Mouse (Mus musculus) spleen, embryonic (tissue): ENCODE measurements around the gene Sema3a.
"Not testable (repeated sequence)": the region's sequence is repeated elsewhere in the genome, so short reads cannot be mapped to it uniquely, and the experiment has no call there.

Experiments used
- CTCF ChIA-PET: fragments of 350-600 bp; sonication (Branson Sonifier 250); formaldehyde crosslinking; loops from one replicate; lab custom pipeline; 2022; lab: Charles Lee

Sema3a gene

DNA sequence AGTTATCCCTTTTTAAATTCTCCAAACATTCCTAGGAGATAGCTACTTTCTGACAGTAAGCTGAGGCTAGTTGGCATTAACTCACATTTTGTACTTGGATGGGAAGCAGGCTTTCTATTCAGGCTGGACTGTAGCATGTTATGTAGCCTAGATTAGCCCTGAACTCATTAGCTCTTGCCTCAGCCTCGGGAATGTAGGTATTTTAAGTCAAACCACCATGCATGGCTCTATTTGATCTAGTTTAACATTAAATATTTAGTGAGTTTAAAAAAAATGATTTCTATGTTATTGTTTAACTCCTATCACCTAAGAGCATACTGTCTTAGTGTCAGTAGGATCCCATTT, 423.0 kb downstream of the Sema3a start:
- CTCF ChIA-PET = no interaction called here

DNA sequence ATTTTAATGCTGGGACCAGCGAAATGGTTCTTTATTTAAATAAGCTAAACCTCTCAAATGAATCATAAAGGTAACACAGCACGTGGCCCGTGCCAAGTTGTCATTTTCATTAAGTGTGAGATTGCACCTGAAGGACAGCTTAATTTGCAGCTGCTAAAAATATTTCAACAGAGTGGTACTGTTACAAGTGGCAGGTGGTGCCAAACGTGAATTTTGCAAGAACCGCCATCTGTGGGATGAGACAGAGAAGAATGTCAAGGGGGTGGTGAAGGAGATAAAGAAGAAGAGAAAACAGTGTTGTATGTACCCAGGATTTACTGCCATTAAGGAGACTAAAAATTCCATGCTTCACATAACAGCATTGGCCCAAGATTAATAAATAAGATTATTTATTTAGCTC, 423.9 kb downstream of the Sema3a start:
- CTCF ChIA-PET = no interaction called here

DNA sequence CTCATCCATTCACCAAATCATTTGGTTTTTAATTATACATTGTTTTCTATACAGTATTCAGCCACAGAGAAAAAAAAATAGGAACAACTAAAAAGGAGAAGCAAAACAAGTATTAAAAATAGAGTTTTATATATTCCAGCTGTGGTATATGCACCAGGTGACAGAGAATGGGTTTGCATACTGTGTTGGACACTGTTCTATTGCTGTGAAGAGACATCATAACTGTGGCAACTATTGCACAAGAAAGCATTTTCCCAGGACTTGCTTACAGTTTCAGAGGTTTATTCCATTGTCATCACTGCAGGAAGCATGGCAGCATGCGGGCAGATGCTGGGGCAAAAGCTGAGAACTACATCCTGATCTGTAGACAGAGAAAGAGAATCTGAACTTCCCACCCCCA, 425.7 kb downstream of the Sema3a start:
- CTCF ChIA-PET = no interaction called here

DNA sequence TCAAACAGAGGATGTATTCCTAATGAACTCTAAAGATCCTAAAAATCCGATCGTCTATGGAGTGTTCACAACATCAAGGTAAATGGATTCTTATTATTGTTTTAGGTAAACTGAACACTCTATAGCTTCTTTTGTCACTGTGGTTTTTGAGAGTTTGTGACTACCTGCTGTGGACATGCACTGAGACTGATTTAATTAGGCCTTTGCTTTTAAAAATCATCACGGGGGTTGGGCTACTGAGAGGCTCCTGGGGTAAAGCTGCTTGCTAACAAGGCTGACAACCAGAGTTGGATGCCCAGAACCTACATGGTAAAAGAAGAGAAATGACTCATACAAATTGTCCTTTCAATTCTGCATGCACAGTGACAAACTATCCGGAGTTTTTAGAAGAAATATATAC, 432.0 kb downstream of the Sema3a start:
- CTCF ChIA-PET = no interaction called here

DNA sequence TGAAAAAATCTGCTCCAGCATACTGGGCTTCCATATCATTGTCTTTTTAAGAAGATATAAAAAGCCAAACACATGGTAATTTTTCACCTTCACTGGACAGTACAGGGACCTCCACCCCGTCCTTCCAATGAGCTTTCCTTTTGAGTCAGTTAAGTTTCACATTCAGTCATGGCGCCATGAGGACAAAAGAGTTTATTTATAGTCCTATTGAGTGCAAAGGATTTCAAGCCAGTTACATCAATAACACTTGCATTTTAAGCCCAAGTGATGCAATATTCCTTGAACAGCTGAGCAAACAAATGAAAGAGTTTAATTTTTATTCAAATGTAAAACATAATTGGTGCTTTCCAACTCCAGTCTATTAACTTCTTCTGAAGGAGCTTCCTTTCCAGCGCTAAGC, 448.7 kb downstream of the Sema3a start:
- CTCF ChIA-PET = no interaction called here

DNA sequence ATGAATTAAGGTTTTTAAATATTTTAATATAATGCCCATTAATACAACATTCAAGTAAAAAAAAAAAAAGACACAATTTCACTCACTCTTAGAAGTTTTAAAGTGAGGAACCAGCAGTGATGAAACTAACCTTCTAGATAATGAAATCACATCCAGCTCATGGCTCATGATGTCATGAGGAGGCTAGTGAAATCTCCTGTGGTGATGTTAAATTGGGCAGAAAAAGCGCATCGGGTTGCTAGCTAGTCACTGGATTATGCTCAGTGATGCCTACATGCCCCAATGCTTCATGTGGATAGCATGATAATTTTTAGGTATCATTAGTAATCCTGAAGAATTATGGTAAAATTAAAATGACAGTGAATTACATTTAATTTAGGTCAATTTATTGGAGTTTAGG, 453.9 kb downstream of the Sema3a start:
- CTCF ChIA-PET = no interaction called here

DNA sequence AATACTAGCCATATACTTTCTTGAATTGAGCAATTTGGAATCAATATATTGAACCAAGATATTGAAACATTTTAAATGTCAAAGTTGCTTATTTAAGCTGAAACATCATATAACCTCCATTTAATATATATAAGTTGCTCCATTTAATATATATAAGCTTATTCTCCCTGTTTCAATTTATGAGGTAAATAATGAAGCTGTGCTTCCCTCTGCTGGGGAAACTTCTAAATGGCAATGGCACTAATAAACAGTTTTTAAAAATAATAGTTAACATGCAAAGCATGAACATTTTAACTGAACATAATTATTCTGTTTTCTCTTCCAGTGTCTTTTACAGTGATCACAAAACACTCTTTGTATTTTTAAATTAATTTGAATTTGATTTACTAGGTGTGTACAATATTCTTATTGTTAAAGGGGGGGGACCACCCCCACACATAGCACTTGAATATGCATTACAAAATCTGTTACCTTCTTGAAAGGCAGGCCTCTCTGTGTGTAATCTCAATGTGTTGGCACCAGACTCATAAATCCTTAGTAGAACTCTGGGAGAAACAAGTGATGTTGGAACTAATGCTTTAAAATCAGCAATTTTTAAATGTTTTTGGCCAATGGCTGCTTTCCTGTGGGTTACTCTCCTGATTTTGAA, 460.5 kb downstream of the Sema3a start:
- CTCF ChIA-PET = no interaction called here

DNA sequence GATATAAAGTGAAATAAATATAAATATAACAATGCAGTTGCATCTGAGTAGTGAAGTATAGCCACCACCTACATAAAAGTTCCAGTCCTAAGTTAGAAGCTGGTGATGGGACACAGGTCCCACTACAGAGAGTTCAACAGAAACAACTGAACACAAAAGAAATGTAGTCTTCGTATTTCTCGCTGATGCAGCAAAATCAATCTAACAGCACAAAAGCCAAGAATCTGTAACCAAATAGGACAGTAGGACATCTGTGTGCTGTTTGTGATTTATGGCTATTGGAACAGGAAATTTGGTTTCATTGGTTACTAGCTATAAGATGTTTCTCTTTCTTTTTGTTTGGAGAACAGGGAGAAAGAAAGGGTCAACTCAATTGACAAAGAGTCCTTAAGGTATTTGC, 469.2 kb downstream of the Sema3a start:
- CTCF ChIA-PET = no interaction called here

DNA sequence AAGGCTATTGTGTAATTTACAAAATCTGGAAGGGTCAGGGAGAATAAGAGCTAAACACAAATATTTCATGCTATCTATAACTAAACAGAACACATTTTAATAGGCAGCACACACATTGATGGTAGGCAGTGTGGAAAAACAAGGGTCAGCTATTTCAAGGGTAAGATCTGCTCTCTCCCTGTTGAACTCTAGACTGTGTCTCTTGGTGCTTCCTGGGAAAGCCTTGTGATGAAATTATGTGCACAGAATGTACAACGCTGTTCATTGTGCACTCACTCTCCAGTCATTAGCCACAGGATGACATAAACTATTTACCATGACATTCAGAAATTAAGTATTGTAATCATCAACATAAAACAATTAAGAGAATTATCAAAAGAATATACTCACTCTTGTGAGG, 486.4 kb downstream of the Sema3a start:
- CTCF ChIA-PET = no interaction called here

DNA sequence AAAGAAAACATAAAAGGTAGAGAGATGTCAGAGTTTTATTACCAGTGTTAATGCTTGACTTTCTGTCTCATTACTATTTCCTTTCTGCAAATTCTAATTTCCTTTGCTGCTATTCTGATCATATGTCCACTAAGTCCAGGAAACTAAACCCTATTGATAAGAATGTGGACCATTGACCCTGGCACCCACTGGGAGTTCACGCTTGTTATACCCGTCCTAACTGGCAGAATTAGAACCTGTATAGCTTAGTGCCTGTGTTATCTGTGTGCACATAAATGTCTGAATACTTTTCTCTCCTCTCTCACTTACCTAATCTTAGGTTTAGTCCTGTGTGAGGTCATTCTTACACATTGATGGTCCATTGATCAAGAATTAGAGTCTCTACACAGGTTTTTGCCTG, 486.9 kb downstream of the Sema3a start:
- CTCF ChIA-PET = no interaction called here

DNA sequence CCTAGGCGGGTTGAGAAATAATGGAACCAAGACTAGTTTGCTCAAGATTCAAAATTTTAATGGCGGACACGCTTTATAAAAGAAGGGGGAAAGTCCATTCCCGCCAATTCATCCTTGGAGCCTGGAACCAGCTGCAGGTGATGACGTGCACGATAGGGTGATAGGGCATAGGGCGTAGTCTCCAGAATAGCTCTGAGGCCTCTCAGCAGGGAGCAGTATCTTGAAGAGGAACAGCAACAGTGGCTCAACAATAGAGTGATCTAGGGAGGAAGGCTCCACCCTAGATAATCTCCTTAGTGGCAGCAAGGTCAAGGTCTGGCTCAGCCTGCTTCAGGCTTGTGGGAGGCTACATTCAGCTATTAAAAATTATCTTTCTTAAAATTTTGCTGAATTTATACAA, 489.4 kb downstream of the Sema3a start:
- CTCF ChIA-PET = not testable (repeated sequence)

DNA sequence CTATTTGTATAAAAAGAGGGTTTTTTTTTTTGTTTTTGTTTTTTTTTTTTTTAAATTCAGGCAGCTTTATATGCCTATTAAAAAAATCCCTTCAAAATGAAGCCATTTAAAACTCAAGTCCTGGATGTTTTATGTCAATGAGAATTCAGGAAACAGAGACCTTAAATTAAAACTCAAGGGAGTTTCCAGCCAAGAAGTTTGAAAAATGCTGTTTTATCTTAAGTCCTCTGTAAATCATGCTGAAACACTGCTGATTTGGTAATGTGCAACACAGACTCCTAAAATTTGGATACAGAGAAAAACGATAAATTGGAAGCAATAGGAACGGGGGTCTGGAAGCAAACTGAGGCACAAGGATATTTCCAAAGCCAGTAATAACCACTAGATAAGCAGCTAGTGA, 490.7 kb downstream of the Sema3a start:
- CTCF ChIA-PET = no interaction called here

DNA sequence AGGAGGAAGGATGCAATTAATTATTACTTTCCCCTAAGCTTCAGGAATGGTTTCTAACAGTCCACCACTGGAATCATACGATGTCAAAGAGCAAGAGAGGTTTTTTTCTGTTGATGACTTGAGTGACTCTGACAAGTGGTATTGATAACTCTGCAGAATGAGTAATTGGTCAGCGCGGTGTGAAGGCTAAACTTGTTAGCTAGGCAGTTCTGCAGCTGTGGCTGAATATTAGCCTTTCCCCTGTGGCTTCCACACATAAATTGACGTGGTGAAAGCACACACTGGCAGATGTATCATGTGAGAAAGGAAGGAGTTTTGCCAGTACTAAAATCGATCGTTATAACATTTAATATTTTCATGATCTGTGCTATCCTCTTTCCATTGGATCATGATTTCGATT, 497.4 kb downstream of the Sema3a start:
- CTCF ChIA-PET = no interaction called here

DNA sequence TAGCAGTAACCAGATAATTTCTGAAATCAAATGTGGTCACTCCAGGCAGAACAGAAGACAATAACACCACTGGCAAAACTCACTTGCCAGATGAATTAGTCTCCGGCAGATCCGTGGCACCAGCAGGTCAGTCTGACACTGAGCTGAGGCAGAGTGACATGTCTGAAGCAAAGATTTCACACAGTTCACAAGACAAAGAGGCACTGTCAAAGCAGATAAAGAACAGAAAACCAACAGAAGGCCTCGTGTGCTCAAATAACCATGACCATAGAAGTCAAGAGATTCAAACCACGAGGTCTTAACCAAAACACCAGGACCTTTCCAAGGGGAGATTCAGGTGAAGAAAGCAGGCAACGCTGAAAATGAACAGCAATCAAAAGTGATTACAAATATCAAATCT, 499.5 kb downstream of the Sema3a start:
- CTCF ChIA-PET = no interaction called here

DNA sequence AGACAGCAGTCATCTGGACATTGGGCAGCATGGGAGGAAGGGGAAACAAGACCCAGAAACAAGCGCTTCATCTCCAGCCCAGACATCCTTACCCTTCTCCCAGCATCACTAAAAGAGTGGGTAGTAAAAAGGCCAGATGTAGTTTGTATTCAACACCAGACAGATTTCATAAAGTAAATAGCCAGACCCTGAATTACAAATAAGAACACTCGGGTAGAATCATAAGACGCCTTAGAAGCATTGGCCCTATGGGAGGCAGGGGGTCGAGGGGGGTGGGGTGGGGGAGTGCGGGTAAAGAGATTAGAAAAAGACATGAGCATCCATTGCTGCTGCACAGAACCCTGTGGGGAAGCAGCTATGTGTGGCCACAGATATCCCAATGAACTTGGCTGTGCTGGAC, 500.9 kb downstream of the Sema3a start:
- CTCF ChIA-PET = no interaction called here

DNA sequence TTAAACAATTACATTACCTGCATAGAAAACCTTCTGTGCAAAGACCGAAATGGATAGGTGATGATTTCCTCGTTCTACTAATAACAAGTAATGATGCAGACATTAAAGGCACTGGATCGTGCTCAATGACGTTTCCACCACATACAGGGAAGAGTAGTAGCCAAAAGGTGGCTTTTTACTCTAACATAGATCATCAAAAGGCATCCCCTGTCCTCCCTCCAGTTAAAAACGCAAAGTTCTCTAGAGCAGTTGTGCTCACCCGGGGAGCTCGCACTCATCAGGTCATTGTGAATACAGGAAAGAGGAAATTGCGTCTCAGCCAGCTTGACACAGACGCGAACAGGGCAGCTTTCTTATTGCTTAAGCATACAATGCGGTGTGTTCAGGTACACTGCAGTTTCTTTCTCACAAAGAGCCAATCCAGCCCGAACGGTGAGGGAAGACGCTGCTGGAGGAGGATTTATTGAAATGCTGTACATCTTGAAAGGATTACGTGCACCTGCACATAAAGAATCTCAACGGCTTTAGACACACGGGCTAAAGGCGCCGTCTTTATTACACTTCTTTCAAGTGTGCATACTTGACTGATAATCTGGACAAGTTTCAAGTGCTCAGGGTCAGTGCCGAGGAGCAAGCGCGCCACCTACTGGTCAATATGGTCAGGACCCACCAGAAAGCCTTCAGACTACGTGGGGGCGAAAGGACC, 503.5 kb downstream of the Sema3a start:
- CTCF ChIA-PET = no interaction called here

DNA sequence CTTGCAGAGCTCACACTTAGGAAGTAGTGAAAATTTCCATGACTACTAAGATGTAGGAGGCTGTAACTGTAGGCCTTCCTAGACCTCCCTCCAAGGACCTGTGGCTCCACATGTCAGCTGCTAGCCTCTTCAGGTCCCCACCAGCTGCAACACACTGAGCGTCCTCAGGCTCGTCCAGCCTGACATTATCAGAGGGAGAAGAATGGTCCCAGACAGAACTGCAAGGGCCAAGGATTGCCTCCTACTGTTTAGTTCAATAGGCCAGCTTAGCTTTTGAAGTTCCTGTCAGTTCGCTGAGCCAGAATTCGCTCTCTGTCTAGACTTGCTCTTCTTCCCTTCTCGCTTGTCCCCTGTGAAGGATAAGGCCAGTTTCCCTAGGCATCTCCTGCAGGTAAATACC, 504.7 kb downstream of the Sema3a start:
- CTCF ChIA-PET = no interaction called here

DNA sequence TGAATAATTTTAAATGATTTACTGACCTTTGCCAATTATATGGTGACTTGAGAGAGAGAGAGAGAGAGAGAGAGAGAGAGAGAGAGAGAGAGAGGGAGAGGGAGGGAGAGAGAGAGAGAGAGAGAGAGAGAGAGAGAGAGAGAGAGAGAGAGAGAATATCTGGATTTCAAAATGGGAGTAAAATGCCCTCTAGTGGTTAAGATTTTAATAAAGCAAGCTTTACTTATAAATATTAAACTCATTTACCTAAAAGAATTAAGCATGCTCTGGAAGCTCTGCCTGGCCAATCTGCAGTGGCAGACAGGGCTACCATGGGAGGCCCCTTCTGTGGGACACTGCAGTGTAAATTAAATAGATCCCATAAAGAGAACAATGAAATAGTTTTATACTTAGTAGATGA, 505.5 kb downstream of the Sema3a start:
- CTCF ChIA-PET = no interaction called here

DNA sequence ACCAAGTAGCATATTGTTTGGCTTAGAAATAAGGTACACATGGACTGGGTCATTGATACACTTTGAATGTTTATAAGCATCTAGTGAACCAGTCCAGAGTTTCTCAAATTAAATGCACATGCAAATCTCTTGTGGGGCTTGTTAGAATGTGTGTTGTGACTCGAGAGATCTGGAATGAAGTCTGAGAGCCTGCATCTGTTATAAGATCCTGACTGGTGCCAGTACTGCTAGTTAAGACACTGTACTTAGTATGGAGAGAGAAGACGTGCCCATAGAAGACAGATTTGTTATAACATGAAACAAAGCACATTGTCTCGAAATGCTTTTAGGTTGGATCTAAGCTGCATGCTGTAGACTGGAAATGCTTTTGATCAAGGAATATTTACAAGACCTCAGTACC, 511.0 kb downstream of the Sema3a start:
- CTCF ChIA-PET = no interaction called here
